Mouse (Mus musculus) cerebellum, adult 2 months (tissue): ENCODE measurements around the gene Smyd2. TPM values are rescaled to one million over a fixed set of nuclear protein-coding genes. Genes with fewer than 3 reads are reported as not detected.

Source experiments
- DNase-seq, 2 experiments: peaks; one replicate each; pipeline ENCODE4 v3.0.0; 2021
- H3K27ac ChIP-seq: fragments of 200-500 bp; 2 replicates; pipeline ENCODE4 v1.5.1; 2012; ENCODE audit warnings: low read length, control low read depth, inconsistent platforms; ENCODE audit not compliant: insufficient read depth
- H3K27me3 ChIP-seq: fragments of 200-500 bp; 2 replicates; pipeline ENCODE4 v1.6.1; 2012; ENCODE audit warnings: inconsistent platforms, mild to moderate bottlenecking, low read length, moderate library complexity; ENCODE audit not compliant: control insufficient read depth, insufficient read depth
- H3K4me1 ChIP-seq: fragments of 200-500 bp; 2 replicates; pipeline ENCODE4 v1.6.1; 2011; ENCODE audit warnings: low read length; ENCODE audit not compliant: control insufficient read depth, insufficient read depth
- H3K4me3 ChIP-seq: fragments of 200-500 bp; replicated peaks from 2 replicates; pipeline ENCODE3; 2011; ENCODE audit warnings: mild to moderate bottlenecking, low read depth, low read length, control low read depth; ENCODE audit not compliant: insufficient read depth
- CTCF ChIP-seq: fragments of 200-500 bp; IDR thresholded peaks from 2 replicates; pipeline ENCODE4 v1.5.1; 2011; ENCODE audit warnings: low read depth, mild to moderate bottlenecking, control low read depth, low read length, moderate library complexity, borderline replicate concordance; ENCODE audit not compliant: insufficient read depth
- POLR2A ChIP-seq: fragments of 200-500 bp; IDR thresholded peaks from 2 replicates; pipeline ENCODE4 v1.6.1; 2011; ENCODE audit warnings: low read length, control low read depth, borderline replicate concordance; ENCODE audit not compliant: insufficient read depth
- WGBS: fragments of 180-500 bp; shearing (Covaris S2); methylation state at CpG from one replicate; pipeline ENCODE4 v1.1.7; 2018; 5-methylcytosine and 5-hydroxymethylcytosine counted together
- polyA plus RNA-seq: library from polyadenylated mRNA; depleted of rRNA; stranded (reverse); fragments of >200 nt; gene quantifications from 2 replicates; pipeline ENCODE4 v1.2.3, GENCODE M21; 2012; rRNA removed

Gene Smyd2
- 115 and 131 TPM in 2 replicates for polyA plus RNA-seq

DNA sequence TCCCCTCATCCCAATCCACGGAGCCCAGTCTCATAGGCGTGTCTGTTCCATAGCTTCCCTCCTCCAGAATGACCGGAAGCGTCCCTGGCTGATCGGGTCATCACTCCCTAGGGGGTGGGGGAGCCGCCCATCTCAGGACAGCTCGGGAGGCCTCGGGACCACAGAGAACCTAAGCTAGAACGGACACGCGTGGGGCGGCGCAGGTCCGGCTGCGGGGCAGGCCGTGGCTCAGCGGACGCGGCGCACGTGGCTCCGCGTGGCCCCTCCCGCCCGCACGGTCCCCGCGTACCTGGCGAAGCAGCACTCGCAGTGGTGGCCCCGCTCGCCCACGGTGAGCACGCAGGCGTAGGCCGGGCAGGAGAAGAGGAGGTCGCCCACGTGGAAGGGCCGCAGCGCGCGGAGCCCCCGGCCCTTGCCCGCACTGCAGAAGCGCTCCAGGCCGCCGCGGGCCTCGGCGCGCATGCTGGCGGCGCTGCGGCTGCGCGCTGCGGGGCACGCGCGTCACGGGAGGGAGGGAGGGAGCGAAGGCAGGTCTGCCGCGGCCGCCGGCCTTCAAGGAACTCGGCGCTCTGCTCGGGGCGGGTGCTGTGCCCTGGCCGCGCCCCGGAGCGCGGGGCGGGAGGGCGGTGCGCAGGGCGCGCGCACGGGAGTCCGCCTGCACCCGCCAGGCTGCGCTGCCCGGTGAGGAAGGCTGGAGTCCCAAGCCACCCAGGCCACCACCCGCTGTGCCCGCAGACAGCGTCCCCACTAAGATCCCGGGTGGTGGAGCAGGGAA is at the start of gene Smyd2:
Smyd2 (minus strand) TSS at position 546 of the 775 bp plus-strand sequence.
- Histone ChIP-seq H3K27me3 (no peaks in the 10 kb centered on the region), H3K4me3 (peak within 1 kb of the TSS; percentile 94), H3K27ac (peak within 1 kb of the TSS; percentile 60), H3K4me1 (peaks cover 14% of the 10 kb centered on the region; the same call in 1 of the 2 replicates)
- under 1% methylated on average over 81 of the region's 90 CpGs for WGBS
- TF ChIP-seq POLR2A (peak; percentile 62; the same call in 1 of the 2 replicates), CTCF (no peak)
- peak; percentile 78 to 82 for DNase-seq

- no peaks in the 10 kb centered on the region for H3K27me3 ChIP-seq
- no peak overlapping the region for H3K4me3 ChIP-seq
- 89% methylated on average over 8 of the region's 8 CpGs for WGBS
- no peak for TF ChIP-seq POLR2A
- TF ChIP-seq CTCF = no peak
- H3K4me1 ChIP-seq = no peaks in the 10 kb centered on the region
- H3K27ac ChIP-seq = no peak overlapping the region
- no peak for DNase-seq
Observed at GRCm38 (mm10) chr1:189970381-189970780, 48.2 kb upstream of the Smyd2 start.

DNA sequence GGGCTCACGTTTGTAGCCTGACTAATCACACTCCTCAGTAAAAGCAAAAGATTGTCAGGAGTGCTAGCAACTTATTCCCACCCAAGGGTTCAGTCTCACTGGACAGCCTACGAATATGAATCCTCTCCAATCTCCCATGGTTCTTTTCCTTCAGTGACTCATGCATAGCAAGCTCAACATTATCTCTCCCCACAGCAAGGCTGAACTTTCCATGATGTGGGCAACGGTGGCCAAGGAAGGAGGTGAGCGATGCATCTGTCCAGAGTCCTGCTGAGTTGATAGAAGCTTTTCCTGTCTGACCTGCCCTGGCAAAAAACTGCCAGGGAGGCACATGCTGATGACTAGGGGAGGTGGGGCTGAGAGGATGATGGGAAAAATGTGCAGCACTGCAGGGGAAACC is 45.9 kb upstream of the Smyd2 start:
- 72% methylated on average over 4 of the region's 4 CpGs for WGBS
- no peak for DNase-seq
- H3K27me3 ChIP-seq = no peaks in the 10 kb centered on the region
- H3K4me1 ChIP-seq = no peaks in the 10 kb centered on the region
- no peak overlapping the region for H3K4me3 ChIP-seq
- TF ChIP-seq CTCF (no peak), POLR2A (no peak)
- H3K27ac ChIP-seq = no peak overlapping the region

- Histone ChIP-seq H3K4me1 (no peaks in the 10 kb centered on the region), H3K4me3 (no peak overlapping the region), H3K27ac (no peak overlapping the region), H3K27me3 (no peaks in the 10 kb centered on the region)
- no peak for DNase-seq
- TF ChIP-seq POLR2A (no peak), CTCF (no peak)
- 46% methylated on average over 5 of the region's 5 CpGs for WGBS
Observed at GRCm38 (mm10) chr1:189960481-189960880, 38.3 kb upstream of the Smyd2 start.

DNA sequence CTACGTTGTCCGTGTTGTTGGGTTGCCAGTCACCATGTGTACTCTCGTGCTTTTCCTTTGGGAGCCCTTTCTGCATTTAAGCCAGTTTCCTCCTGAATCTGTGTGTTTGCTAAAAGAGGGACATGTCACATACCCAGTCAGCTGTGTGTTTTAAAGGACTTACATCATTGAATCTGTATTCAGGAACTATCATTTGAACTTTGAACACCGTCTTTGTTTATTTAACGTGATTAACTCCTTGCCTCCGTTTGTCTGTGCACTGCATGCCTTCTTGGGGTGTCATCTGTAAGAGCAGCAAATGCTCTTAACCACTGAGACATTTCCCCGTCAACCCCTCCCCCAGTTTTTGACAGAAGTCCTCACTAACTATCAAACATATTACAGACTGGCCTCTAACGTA is 37.6 kb upstream of the Smyd2 start:
- H3K27ac ChIP-seq = no peak overlapping the region
- no peaks in the 10 kb centered on the region for H3K27me3 ChIP-seq
- H3K4me3 ChIP-seq = no peak overlapping the region
- 89% methylated on average over 8 of the region's 8 CpGs for WGBS
- H3K4me1 ChIP-seq = no peaks in the 10 kb centered on the region
- no peak for DNase-seq
- TF ChIP-seq CTCF = no peak
- TF ChIP-seq POLR2A = no peak

- H3K27me3 ChIP-seq = no peaks in the 10 kb centered on the region
- no peak for TF ChIP-seq CTCF
- TF ChIP-seq POLR2A = no peak
- no peaks in the 10 kb centered on the region for H3K4me1 ChIP-seq
- no peak overlapping the region for H3K4me3 ChIP-seq
- WGBS = 75% methylated on average over 6 of the region's 6 CpGs
- DNase-seq = no peak
- H3K27ac ChIP-seq = no peak overlapping the region
Observed at GRCm38 (mm10) chr1:189951861-189952260, 29.7 kb upstream of the Smyd2 start.

DNA sequence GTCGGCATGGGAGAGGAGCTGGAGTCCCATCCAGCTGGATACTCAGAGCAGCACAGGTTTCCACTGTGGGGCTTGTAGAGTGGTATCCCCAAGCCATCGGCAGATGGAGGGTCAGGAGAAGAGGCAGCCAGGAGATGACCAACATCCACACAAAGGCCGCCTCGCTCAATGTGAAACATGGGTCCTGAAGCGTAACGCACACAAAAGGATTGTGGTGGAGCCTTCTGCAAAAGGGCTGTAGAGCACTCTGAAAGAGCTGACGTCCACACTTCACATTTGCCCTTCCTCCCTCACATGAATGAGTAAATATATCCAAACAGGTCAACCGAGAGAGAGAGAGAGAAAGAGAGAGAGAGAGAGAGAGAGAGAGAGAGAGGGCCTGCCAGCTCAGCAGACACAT is 25.2 kb upstream of the Smyd2 start:
- H3K27me3 ChIP-seq = no peaks in the 10 kb centered on the region

DNA sequence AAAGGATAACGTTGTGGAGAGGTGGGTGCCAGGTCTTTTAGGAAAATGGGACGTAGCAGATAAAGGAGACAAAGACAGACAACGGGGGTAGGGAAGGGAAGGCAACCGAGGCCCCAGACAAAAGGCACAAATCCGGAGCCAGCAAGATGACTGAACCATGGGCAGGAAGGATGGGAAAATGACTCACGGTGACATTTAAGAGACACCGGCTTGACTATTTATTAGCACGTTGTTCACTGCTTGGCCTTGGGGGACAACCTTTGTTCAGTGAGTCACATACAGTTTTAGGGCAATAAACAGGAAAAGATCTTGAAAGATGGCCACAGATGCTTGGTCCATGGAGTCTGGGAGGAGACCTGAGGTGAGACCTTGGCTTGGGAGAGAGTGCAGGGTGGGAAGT is 24.0 kb upstream of the Smyd2 start:
- Histone ChIP-seq H3K4me1 (no peaks in the 10 kb centered on the region), H3K27ac (no peak overlapping the region), H3K4me3 (no peak overlapping the region), H3K27me3 (no peaks in the 10 kb centered on the region)
- 81% methylated on average over 8 of the region's 8 CpGs for WGBS
- no peak for DNase-seq
- no peak for TF ChIP-seq POLR2A
- no peak for TF ChIP-seq CTCF

More for the DNA sequence above, 25.2 kb upstream of the Smyd2 start:
- no peak for DNase-seq
- 37% methylated on average over 8 of the region's 8 CpGs for WGBS
- Histone ChIP-seq H3K4me1 (no peaks in the 10 kb centered on the region), H3K4me3 (no peak overlapping the region), H3K27ac (no peak overlapping the region)
- TF ChIP-seq CTCF = no peak
- TF ChIP-seq POLR2A = no peak
